Mouse (Mus musculus) olfactory bulb, adult 2 months (tissue): ENCODE data around the gene Cacna2d2. TPM values are rescaled to one million over a fixed set of nuclear protein-coding genes. Genes with fewer than 3 reads are reported as not detected.

Source experiments
- H3K27ac ChIP-seq: fragments of 200-500 bp; 2 replicates; pipeline ENCODE4 v1.5.1; 2012; ENCODE audit warnings: low read depth, low read length; ENCODE audit not compliant: insufficient read depth
- H3K4me1 ChIP-seq: fragments of 200-500 bp; 2 replicates; pipeline ENCODE4 v1.6.1; 2012; ENCODE audit warnings: low read length; ENCODE audit not compliant: control insufficient read depth, insufficient read depth
- H3K4me3 ChIP-seq: fragments of 200-500 bp; 2 replicates; pipeline ENCODE4 v1.5.1; 2012; ENCODE audit warnings: mild to moderate bottlenecking, low read depth, low read length, moderate library complexity; ENCODE audit not compliant: insufficient read depth
- CTCF ChIP-seq: fragments of 200-500 bp; IDR thresholded peaks from 2 replicates; pipeline ENCODE4 v1.5.1; 2012; ENCODE audit warnings: low read depth, mild to moderate bottlenecking, low read length, moderate library complexity; ENCODE audit not compliant: insufficient read depth
- POLR2A ChIP-seq: fragments of 200-500 bp; IDR thresholded peaks from 2 replicates; pipeline ENCODE4 v1.6.1; 2012; ENCODE audit warnings: mild to moderate bottlenecking, low read depth, low read length, moderate library complexity; ENCODE audit not compliant: insufficient read depth
- WGBS: fragments of 180-500 bp; shearing (Covaris S2); methylation state at CpG from one replicate; pipeline ENCODE4 v1.1.7; 2018; 5-methylcytosine and 5-hydroxymethylcytosine counted together
- polyA plus RNA-seq: library from polyadenylated mRNA; stranded (reverse); fragments of >200 nt; gene quantifications from 2 replicates; pipeline ENCODE4 v1.2.4, GENCODE M21; 2012; ENCODE audit warnings: low replicate concordance; ENCODE audit not compliant: missing spikeins, insufficient read depth, insufficient read length

The Cacna2d2 gene
- polyA plus RNA-seq, 1 experiment: not detected

GRCm38 (mm10) chr9:107398968-107399367 is 444 bp upstream of the Cacna2d2 start:
- WGBS: 54% methylated on average over 11 of the region's 11 CpGs
- H3K4me1 ChIP-seq: peaks cover 16% of the 10 kb centered on the region
- H3K4me3 ChIP-seq: no peak overlapping the region
- H3K27ac ChIP-seq: no peak overlapping the region
- no peak for TF ChIP-seq POLR2A
- TF ChIP-seq CTCF: no peak

- peaks cover 16% of the 10 kb centered on the region for H3K4me1 ChIP-seq
- peak overlapping the region; percentile 53 for H3K4me3 ChIP-seq
- 2% methylated on average over 45 of the region's 45 CpGs for WGBS
- TF ChIP-seq POLR2A (no peak), CTCF (no peak)
- H3K27ac ChIP-seq: no peak overlapping the region
Observed at GRCm38 (mm10) chr9:107400060-107400511, 674 bp downstream of the Cacna2d2 start.

GRCm38 (mm10) chr9:107400666-107401285 is 1.4 kb downstream of the Cacna2d2 start:
- Histone ChIP-seq H3K27ac (no peak overlapping the region), H3K4me1 (peaks cover 16% of the 10 kb centered on the region), H3K4me3 (peak overlapping the region; percentile 53)
- 32% methylated on average over 13 of the region's 13 CpGs for WGBS
- TF ChIP-seq POLR2A: no peak
- TF ChIP-seq CTCF: no peak

- Histone ChIP-seq H3K27ac (no peak overlapping the region), H3K4me3 (no peak overlapping the region), H3K4me1 (peaks cover 16% of the 10 kb centered on the region)
- 73% methylated on average over 7 of the region's 7 CpGs for WGBS
- TF ChIP-seq POLR2A (no peak), CTCF (no peak)
Observed at GRCm38 (mm10) chr9:107403116-107403515, 3.7 kb downstream of the Cacna2d2 start.

- 0 out of 2 replicates have a peak, but pooled peaks cover 4% of the 10 kb centered on the region for H3K4me1 ChIP-seq
- no peak overlapping the region for H3K4me3 ChIP-seq
- H3K27ac ChIP-seq: no peak overlapping the region
- TF ChIP-seq POLR2A: no peak
- TF ChIP-seq CTCF: no peak
- WGBS: 92% methylated on average over 4 of the region's 4 CpGs
Observed at GRCm38 (mm10) chr9:107409449-107409848, 10.0 kb downstream of the Cacna2d2 start.

- TF ChIP-seq CTCF: no peak
- no peak for TF ChIP-seq POLR2A
- Histone ChIP-seq H3K4me1 (peaks cover 27% of the 10 kb centered on the region), H3K27ac (no peak overlapping the region), H3K4me3 (no peak overlapping the region)
- 74% methylated on average over 6 of the region's 6 CpGs for WGBS
Observed at GRCm38 (mm10) chr9:107417106-107417505, 17.7 kb downstream of the Cacna2d2 start.

GRCm38 (mm10) chr9:107419491-107420244 is 20.3 kb downstream of the Cacna2d2 start:
- Histone ChIP-seq H3K4me3 (no peak overlapping the region), H3K27ac (no peak overlapping the region), H3K4me1 (peaks cover 32% of the 10 kb centered on the region)
- TF ChIP-seq CTCF (no peak), POLR2A (no peak)
- 81% methylated on average over 9 of the region's 9 CpGs for WGBS

- Histone ChIP-seq H3K4me1 (peaks cover 29% of the 10 kb centered on the region), H3K4me3 (no peak overlapping the region), H3K27ac (no peak overlapping the region)
- 65% methylated on average over 5 of the region's 5 CpGs for WGBS
- TF ChIP-seq POLR2A (no peak), CTCF (no peak)
Observed at GRCm38 (mm10) chr9:107420898-107421297, 21.5 kb downstream of the Cacna2d2 start.

GRCm38 (mm10) chr9:107422878-107423277 is 23.5 kb downstream of the Cacna2d2 start:
- H3K4me3 ChIP-seq: no peak overlapping the region
- no peak overlapping the region for H3K27ac ChIP-seq
- 84% methylated on average over 2 of the region's 2 CpGs for whole genome bisulfite sequencing
- H3K4me1 ChIP-seq: peaks cover 25% of the 10 kb centered on the region
- TF ChIP-seq POLR2A: no peak
- no peak for TF ChIP-seq CTCF
